Mouse (Mus musculus): Measurements from ENCODE around the gene Greb1.

DNA sequence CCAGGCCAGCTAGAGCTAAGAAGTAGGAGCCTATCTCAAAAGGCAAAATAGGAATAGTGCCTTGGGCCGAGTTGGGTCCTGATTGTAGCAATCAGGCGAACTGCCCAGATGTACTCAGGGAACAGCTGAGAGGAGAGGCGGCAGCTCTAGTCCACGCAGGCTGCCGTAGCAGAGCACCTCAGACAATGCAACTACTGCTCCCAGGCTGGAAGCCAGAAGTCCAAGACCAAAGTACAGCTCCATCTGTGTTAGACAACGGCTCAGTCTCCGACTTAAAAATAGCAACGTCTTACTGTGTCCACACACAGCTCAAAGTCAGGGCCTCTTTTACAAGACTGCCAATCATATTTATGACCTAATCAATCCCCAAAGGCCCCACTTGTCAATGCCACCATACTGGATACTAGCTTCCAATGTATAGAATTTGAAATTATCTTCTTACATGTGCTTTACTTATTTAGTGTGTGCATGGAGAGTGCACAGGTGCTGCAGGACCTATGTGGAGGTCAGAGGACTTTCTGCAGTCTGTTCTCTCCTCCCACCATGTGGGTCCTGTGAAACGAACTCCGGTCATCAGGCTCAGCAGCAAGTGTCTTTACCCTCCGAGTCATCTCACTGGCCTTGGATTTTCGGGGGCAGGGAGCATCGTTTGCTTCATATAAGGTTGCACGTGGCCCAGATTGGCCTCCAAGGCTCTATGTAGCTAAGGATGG lies 19.5 kb downstream of the Greb1 start:
- TF ChIP-seq POLR2A (IDR thresholded peaks at IDR 0.05; ENCODE audit: insufficient read depth, low read depth, low read length) (no peak), CTCF (IDR thresholded peaks at IDR 0.05; ENCODE audit: insufficient read depth, low read depth, low read length) (no peak)
